Mouse (Mus musculus): ENCODE results near the gene Aqp7.

Gene Aqp7

DNA sequence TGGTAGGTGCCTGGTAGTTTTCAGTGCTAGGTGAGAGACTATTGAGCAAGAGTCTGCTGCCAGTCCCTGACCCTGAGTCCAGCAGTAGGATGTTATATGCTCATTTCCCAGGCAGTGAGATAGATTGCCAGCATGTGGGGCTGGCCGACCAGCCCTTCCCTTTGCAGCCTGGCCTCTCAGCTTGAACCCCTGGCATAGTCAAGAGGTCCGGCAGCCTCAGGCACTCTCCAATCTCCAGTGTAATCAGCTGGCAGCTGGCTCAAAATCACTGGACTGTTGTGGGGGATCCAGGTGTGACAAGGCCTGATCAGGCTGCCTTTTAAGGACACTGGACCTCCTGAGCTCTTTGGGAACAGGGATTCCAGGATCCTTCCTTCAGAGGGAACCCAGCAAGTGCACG, 15.4 kb upstream of the Aqp7 start:
- DNase-seq (ENCODE audit: low read depth), result no peak

DNA sequence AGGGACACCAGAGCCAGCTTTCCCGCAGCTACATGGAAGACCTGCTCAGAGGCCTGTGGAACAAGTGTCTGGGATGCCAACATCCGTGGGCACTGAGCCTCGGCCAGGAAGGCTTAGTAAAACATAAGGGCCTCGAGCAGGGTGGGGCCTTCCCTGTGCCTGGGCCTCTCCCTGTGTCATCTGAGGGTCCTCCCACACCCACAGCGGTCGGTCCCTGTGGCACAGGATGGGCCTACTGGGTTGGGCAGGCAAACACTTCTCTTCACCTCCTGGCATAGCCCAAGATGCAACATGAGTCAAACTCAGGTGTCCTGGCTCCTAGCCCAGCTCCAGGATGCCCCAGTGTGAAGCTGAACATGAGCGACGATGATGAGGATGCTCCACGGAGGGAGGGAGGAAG, 9.4 kb upstream of the Aqp7 start:
- no peak for DNase-seq (ENCODE audit: low read depth)

- DNase-seq (ENCODE audit: low read depth), result no peak
Observed at GRCm38 (mm10) chr4:41056742-41057332, 8.9 kb upstream of the Aqp7 start.

DNA sequence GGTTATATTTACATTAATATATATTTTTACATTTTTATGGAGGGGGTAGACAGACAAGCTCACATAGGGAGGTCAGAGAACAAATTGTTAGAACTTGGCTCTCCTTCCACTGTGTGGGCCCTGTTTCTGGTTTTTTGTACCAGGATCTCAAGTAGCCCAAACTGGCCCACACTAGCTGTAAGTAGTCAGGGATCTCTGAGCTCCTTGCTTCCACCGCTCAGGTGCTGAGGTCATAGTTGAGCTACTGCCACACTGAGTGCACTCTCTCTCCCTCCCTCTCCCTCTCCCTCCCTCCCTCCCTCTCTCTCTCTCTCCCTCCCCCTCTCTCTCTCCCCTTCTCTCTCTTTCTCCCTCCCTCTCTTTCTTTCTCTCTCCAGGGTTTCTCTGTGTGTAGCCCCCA, 8.3 kb upstream of the Aqp7 start:
- no peak for DNase-seq (ENCODE audit: low read depth)

- DNase-seq (ENCODE audit: low read depth), result no peak
Observed at GRCm38 (mm10) chr4:41055111-41055510, 7.2 kb upstream of the Aqp7 start.

GRCm38 (mm10) chr4:41051781-41052180, 3.8 kb upstream of the Aqp7 start:
- no peak for DNase-seq (ENCODE audit: low read depth)

- peak; percentile 87 for DNase-seq (ENCODE audit: low read depth)
Observed at GRCm38 (mm10) chr4:41050726-41051675, 3.1 kb upstream of the Aqp7 start.

DNA sequence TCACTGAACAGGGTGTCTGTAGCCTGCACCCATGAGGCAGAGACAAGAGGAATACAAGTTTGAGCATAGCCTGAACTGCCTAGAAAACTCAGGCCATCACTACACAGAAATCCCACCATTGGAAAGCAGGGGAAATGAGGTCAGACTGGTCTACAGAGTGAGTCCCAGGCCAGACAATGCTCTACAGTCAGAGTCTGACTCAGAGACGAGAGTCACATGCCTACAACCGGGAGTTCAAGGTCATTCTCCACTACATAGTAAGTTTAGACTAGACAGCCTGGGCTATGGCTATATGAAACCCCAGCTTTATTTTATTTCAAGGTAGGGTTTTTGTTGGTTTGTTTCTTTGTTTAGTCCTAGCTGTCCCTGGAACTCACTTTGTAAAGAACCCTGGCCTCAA, 987 bp upstream of the Aqp7 start:
- no peak for DNase-seq (ENCODE audit: low read depth)

DNA sequence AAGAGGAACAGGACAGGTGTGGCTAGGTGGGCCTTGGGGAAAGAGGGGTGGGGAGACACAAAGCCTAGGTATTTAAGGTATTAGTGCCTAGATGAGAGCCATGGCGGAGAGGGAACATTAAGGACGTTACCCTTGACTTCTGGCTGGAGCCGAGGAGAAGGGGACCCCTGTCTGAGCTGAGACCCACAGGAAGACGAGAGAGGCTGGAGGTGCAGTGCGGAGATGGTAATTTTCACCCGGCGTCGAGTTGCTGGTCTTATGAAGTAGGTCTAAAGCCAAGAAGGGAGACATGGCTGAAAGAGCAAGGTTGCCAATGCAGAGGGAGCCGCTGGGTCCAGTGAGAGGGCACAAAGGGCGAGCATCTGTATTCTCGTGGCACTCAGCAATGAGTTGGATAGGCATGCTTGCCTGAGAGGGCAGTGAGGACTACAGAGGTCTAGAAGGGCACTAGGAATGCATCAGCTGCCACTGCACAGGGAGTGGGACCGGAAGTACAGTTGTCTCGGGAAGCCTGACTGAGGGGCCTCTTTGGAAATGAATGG, 1.6 kb downstream of the Aqp7 start:
- DNase-seq (ENCODE audit: low read depth), result no peak

GRCm38 (mm10) chr4:41045288-41045687, 2.7 kb downstream of the Aqp7 start:
- no peak for DNase-seq (ENCODE audit: low read depth)

- no peak for DNase-seq (ENCODE audit: low read depth)
Observed at GRCm38 (mm10) chr4:41043961-41044360, 4.0 kb downstream of the Aqp7 start.

- no peak for DNase-seq (ENCODE audit: low read depth)
Observed at GRCm38 (mm10) chr4:41042880-41043279, 5.1 kb downstream of the Aqp7 start.

GRCm38 (mm10) chr4:41040983-41041382, 7.0 kb downstream of the Aqp7 start:
- DNase-seq (ENCODE audit: low read depth), result no peak

- DNase-seq (ENCODE audit: low read depth), result no peak
Observed at GRCm38 (mm10) chr4:41037942-41038341, 10.0 kb downstream of the Aqp7 start.

- no peak for DNase-seq (ENCODE audit: low read depth)
Observed at GRCm38 (mm10) chr4:41031242-41031641, 16.7 kb downstream of the Aqp7 start.

DNA sequence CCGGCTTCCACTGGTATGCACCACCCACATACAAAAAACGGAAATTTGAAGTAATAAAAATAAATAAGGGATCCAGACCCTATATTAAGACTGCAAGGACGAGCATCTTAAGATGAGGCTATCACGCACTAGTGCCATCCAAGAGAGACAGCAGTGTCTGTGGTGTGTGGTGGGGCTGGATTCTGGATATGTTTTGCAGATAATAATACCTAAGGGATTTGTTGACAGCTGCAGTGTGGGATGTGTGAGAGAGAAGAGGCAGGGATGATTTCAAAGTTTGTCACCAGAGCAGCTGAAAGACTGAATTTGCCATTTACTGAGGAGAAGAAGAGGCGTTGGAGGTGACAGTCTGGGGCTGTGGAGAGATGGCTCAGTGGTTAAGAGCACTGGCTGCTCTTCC, 18.6 kb downstream of the Aqp7 start:
- DNase-seq (ENCODE audit: low read depth), result no peak

- peak; percentile 32 for DNase-seq (ENCODE audit: low read depth)
Observed at GRCm38 (mm10) chr4:41028272-41028671, 19.7 kb downstream of the Aqp7 start.

GRCm38 (mm10) chr4:41027872-41028271, 20.1 kb downstream of the Aqp7 start:
- DNase-seq (ENCODE audit: low read depth), result no peak

DNA sequence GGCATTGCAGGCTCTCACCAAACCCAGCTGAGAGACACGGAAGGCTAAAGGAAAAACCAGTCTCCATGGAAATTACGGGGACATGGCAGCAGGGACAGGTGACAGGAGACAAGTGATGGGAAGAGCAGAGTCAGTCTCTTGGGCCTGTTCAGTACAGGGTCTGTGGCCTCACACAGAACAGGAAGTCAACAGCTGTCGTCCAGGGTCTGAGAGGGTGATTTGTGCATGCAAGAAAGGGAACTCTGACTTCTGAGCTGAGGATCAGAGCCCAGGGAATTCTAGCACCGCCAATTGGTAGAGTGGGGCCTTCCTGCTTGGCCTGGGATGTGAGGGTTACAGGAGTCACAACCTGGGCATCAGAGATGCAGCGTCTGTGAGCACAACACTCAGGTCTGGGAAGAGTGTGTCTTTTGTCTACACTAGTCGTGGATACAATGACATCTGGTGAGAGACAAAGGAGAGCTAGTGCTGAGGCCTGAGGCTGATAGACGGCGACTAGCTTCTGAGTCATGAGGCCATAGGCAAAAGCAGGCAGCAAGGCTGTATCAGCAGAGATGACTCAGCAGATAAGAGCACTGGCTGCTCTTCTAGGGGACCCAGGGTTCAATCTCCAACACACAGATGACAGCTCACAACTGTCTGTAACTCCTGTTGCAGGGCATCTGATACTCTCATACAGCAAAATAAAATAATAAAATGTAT, 21.7 kb downstream of the Aqp7 start:
- DNase-seq (ENCODE audit: low read depth), result no peak

GRCm38 (mm10) chr4:41021094-41021493, 26.8 kb downstream of the Aqp7 start:
- DNase-seq (ENCODE audit: low read depth), result no peak

GRCm38 (mm10) chr4:41015798-41016197, 32.1 kb downstream of the Aqp7 start:
- no peak for DNase-seq (ENCODE audit: low read depth)

GRCm38 (mm10) chr4:41013351-41013750, 34.6 kb downstream of the Aqp7 start:
- no peak for DNase-seq (ENCODE audit: low read depth)

Measured in naive thymus-derived CD4-positive, alpha-beta T cell, adult 2 months (primary cell).